ENCODE assay signal across 8 mouse cellular contexts in the genomic region with DNA sequence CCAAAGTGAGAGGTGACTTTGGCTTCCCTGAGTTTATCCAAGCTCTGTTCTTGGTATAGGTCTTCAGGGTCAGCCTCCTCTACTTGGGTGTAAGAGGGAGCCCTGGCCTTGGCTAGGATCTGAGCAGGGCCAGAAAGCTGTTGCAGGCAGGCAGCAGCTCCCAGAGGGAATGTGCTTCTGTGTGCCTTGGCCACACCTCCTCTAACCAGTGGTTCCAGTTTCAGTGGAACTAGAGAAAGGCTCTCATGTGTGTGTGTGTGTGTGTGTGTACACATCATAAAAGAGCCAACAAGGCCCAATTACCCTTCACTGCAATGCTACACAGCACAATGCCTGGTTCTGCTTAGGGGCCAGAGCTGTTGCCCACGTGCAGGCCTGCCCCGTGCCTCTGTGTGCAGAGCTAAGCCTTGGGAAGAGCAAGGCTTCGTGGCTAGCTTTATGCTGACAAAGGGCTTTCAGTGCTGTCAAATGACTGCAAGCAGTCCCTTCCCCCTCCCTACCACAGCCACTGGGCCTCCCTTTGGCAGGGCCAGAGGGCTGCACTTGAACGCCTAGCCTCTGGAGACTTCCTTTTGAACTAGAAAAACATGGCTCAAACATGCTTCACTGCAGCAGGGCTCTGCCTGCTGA. TPM values are rescaled to one million over a fixed set of nuclear protein-coding genes. Genes with fewer than 3 reads are reported as not detected.
DNase-seq lines count a peak whose midpoint lies in the region; ATAC-seq and TF ChIP-seq lines count a peak whose summit lies in the region.
"Had no signal": no experiment of that assay in that cellular context is flagged by ENCODE, and none has a peak within 500 bp of the region (broad histone marks: within the 10 kb centered on the region; RNA-seq: fewer than 3 reads in every experiment).

No protein-coding gene starts in this region.

- no peak for TF ChIP-seq EP300 in stomach, postnatal 0 days (optimal IDR thresholded peaks at IDR 0.05)

- peaks cover 8% of the 10 kb centered on the region; the same call in 1 of the 2 replicates for H3K4me1 ChIP-seq in embryonic facial prominence, embryonic 11.5 days (ENCODE audit: control insufficient read depth, insufficient read depth, low read length)
- peaks cover 45% of the 10 kb centered on the region for H3K4me1 ChIP-seq in heart, embryonic 13.5 days
- peaks cover 37% of the 10 kb centered on the region for H3K4me1 ChIP-seq in kidney, embryonic 16.5 days (ENCODE audit: insufficient read depth, low read length)
- H3K4me1 ChIP-seq in stomach, postnatal 0 days (replicated peaks; ENCODE audit: control insufficient read depth, insufficient read depth): peaks cover 8% of the 10 kb centered on the region; the same call in 1 of the 2 replicates

- no peak overlapping the region for H3K4me2 ChIP-seq in embryonic facial prominence, embryonic 11.5 days (ENCODE audit: low read depth, low read length)
- H3K4me2 ChIP-seq in heart, embryonic 13.5 days: no peak overlapping the region
- no peak overlapping the region for H3K4me2 ChIP-seq in kidney, embryonic 16.5 days (replicated peaks; ENCODE audit: low read depth, low read length)
- H3K4me2 ChIP-seq in stomach, postnatal 0 days (replicated peaks; ENCODE audit: low read depth): no peak overlapping the region

- H3K27me3 ChIP-seq in embryonic facial prominence, embryonic 11.5 days (ENCODE audit: control insufficient read depth, insufficient read depth, low read length): no peaks in the 10 kb centered on the region
- H3K27me3 ChIP-seq in heart, embryonic 13.5 days (replicated peaks): no peaks in the 10 kb centered on the region
- no peaks in the 10 kb centered on the region for H3K27me3 ChIP-seq in kidney, embryonic 16.5 days (ENCODE audit: insufficient read depth, low read length)
- no peaks in the 10 kb centered on the region for H3K27me3 ChIP-seq in stomach, postnatal 0 days (ENCODE audit: control insufficient read depth, insufficient read depth, low read length)

- peak overlapping the region; percentile 53 for H3K9ac ChIP-seq in embryonic facial prominence, embryonic 11.5 days (replicated peaks; ENCODE audit: low read length)
- H3K9ac ChIP-seq in heart, embryonic 13.5 days: peak overlapping the region; percentile 60; the same call in 1 of the 2 replicates
- peak overlapping the region; percentile 45; the same call in 1 of the 2 replicates for H3K9ac ChIP-seq in kidney, embryonic 16.5 days (replicated peaks; ENCODE audit: low read length)
- H3K9ac ChIP-seq in stomach, postnatal 0 days (ENCODE audit: low read length): 0 out of 2 replicates have a peak overlapping the region, but pooled peaks have one; percentile 14

- peak; percentile 84 for ATAC-seq in embryonic facial prominence, embryonic 11.5 days (replicated peaks; ENCODE audit: insufficient number of reproducible peaks, low FRiP score, low TSS enrichment, low read depth)
- no peak for ATAC-seq in heart, embryonic 13.5 days (ENCODE audit: extremely low read depth, insufficient number of reproducible peaks, low FRiP score, low TSS enrichment)
- peak; percentile 69 for ATAC-seq in kidney, embryonic 16.5 days (ENCODE audit: low FRiP score, low TSS enrichment)
- peak; percentile 82 for ATAC-seq in stomach, postnatal 0 days (ENCODE audit: low FRiP score, low TSS enrichment)

- no peaks in the 10 kb centered on the region for H3K36me3 ChIP-seq in embryonic facial prominence, embryonic 11.5 days (replicated peaks; ENCODE audit: control insufficient read depth, insufficient read depth, low read depth, low read length)
- no peaks in the 10 kb centered on the region for H3K36me3 ChIP-seq in heart, embryonic 13.5 days
- H3K36me3 ChIP-seq in kidney, embryonic 16.5 days (ENCODE audit: insufficient read depth, low read length): no peaks in the 10 kb centered on the region
- H3K36me3 ChIP-seq in stomach, postnatal 0 days (ENCODE audit: control insufficient read depth, insufficient read depth, low read length): no peaks in the 10 kb centered on the region

- H3K27ac ChIP-seq in embryonic facial prominence, embryonic 11.5 days (replicated peaks; ENCODE audit: low read depth, low read length): peak overlapping the region; percentile 86
- H3K27ac ChIP-seq in heart, embryonic 13.5 days (replicated peaks): peak overlapping the region; percentile 71
- peak overlapping the region; percentile 86 for H3K27ac ChIP-seq in kidney, embryonic 16.5 days (ENCODE audit: low read length)
- peak overlapping the region; percentile 87 for H3K27ac ChIP-seq in stomach, postnatal 0 days (replicated peaks)

- no peaks in the 10 kb centered on the region for H3K9me3 ChIP-seq in embryonic facial prominence, embryonic 11.5 days (replicated peaks; ENCODE audit: control insufficient read depth, low read length)
- no peaks in the 10 kb centered on the region for H3K9me3 ChIP-seq in heart, embryonic 13.5 days
- no peaks in the 10 kb centered on the region for H3K9me3 ChIP-seq in kidney, embryonic 16.5 days (ENCODE audit: low read length)
- no peaks in the 10 kb centered on the region for H3K9me3 ChIP-seq in stomach, postnatal 0 days (ENCODE audit: control insufficient read depth, low read length)

- TF ChIP-seq CTCF in stomach, postnatal 0 days (IDR thresholded peaks at IDR 0.05; ENCODE audit: low read depth): no peak

- WGBS in embryonic facial prominence, embryonic 11.5 days: 10% methylated on average over 4 of the region's 4 CpGs
- 28% methylated on average over 4 of the region's 4 CpGs for WGBS in heart, embryonic 13.5 days
- 9% methylated on average over 4 of the region's 4 CpGs for WGBS in kidney, embryonic 16.5 days
- WGBS in stomach, postnatal 0 days: 14% methylated on average over 4 of the region's 4 CpGs

- H3K4me3 ChIP-seq in embryonic facial prominence, embryonic 11.5 days (ENCODE audit: low read depth, low read length): no peak overlapping the region
- no peak overlapping the region for H3K4me3 ChIP-seq in heart, embryonic 13.5 days
- H3K4me3 ChIP-seq in kidney, embryonic 16.5 days (ENCODE audit: low read length): no peak overlapping the region
- H3K4me3 ChIP-seq in stomach, postnatal 0 days (ENCODE audit: low read depth, low read length): no peak overlapping the region
- H3K4me3 ChIP-seq: erythroblast, embryonic 14.5 days had no signal

- peak; percentile 37 for DNase-seq in adrenal gland, adult 8-10 months
- peak; percentile 75 for DNase-seq in embryonic facial prominence, embryonic 11.5 days (ENCODE audit: low spot score)
- peak; percentile 65 for DNase-seq in lung, postnatal 36 days
- DNase-seq in stomach, postnatal 0 days (ENCODE audit: low spot score): peak; percentile 69
- no peak for DNase-seq in cerebellum, adult 11-12 months

RNA-seq across cellular contexts. Expression of gene Alppl2, which starts 54.1 kb away (rescaled TPM):
- total RNA-seq in adrenal gland, adult 8-10 months (2022): not detected
- not detected in 2 replicates for polyA plus RNA-seq in embryonic facial prominence, embryonic 11.5 days (2014; fragmentation: Nextera tagmentation; extraction: Ambion mirVana)
- not detected in 2 replicates for polyA plus RNA-seq in heart, embryonic 13.5 days (2015; fragmentation: Nextera tagmentation; extraction: Ambion mirVana)
- polyA plus RNA-seq in kidney, embryonic 16.5 days (2015; fragmentation: Nextera tagmentation; extraction: Ambion mirVana): not detected in 2 replicates
- polyA plus RNA-seq in stomach, postnatal 0 days (2015; fragmentation: Nextera tagmentation; extraction: Ambion mirVana): not detected in 2 replicates
- polyA plus RNA-seq: erythroblast, embryonic 14.5 days had no signal
